Mouse (Mus musculus): Measurements from ENCODE around the gene Pak1. TPM values are rescaled to one million over a fixed set of nuclear protein-coding genes. Genes with fewer than 3 reads are reported as not detected.

Gene Pak1
- polyA plus RNA-seq, 1 experiment from 2014 or later = 28.8 TPM

GRCm38 (mm10) chr7:97788669-97789483 lies 535 bp downstream of the Pak1 start:
- under 1% methylated on average over 73 of the region's 84 CpGs for WGBS
- ATAC-seq = peak; percentile 73
- no peaks in the 10 kb centered on the region; the same call in 1 of the 2 replicates for H3K4me1 ChIP-seq (replicated peaks; ENCODE audit: control insufficient read depth, insufficient read depth, low read length)

GRCm38 (mm10) chr7:97790272-97790671 lies 1.9 kb downstream of the Pak1 start:
- peak overlapping the region; percentile 98; the same call in 1 of the 2 replicates for H3K4me2 ChIP-seq (replicated peaks; ENCODE audit: low read depth)
- 36% methylated on average over 2 of the region's 2 CpGs for WGBS
- H3K9me3 ChIP-seq (ENCODE audit: control insufficient read depth) = no peaks in the 10 kb centered on the region
- no peak for TF ChIP-seq CTCF (IDR thresholded peaks at IDR 0.05; ENCODE audit: low read depth)
- peak; percentile 49 for ATAC-seq
- H3K4me1 ChIP-seq (replicated peaks; ENCODE audit: control insufficient read depth, insufficient read depth, low read length) = no peaks in the 10 kb centered on the region; the same call in 1 of the 2 replicates
- H3K9ac ChIP-seq (ENCODE audit: low read depth, low read length) = no peak overlapping the region
- no peak overlapping the region for H3K4me3 ChIP-seq (ENCODE audit: low read depth, low read length)
- no peaks in the 10 kb centered on the region for H3K36me3 ChIP-seq (ENCODE audit: control insufficient read depth, insufficient read depth)
- H3K27ac ChIP-seq (ENCODE audit: low read depth, low read length) = no peak overlapping the region
- no peaks in the 10 kb centered on the region for H3K27me3 ChIP-seq (replicated peaks; ENCODE audit: control insufficient read depth, insufficient read depth, low read length)

More at GRCm38 (mm10) chr7:97788669-97789483, 535 bp downstream of the Pak1 start:
- Histone ChIP-seq H3K4me3 (ENCODE audit: low read depth, low read length) (peak overlapping the region; percentile 84), H3K27me3 (replicated peaks; ENCODE audit: control insufficient read depth, insufficient read depth, low read length) (no peaks in the 10 kb centered on the region), H3K36me3 (ENCODE audit: control insufficient read depth, insufficient read depth) (no peaks in the 10 kb centered on the region), H3K9ac (ENCODE audit: low read depth, low read length) (peak overlapping the region; percentile 81), H3K27ac (ENCODE audit: low read depth, low read length) (peak overlapping the region; percentile 95), H3K9me3 (ENCODE audit: control insufficient read depth) (no peaks in the 10 kb centered on the region), H3K4me2 (replicated peaks; ENCODE audit: low read depth) (peak overlapping the region; percentile 98)
- TF ChIP-seq CTCF (IDR thresholded peaks at IDR 0.05; ENCODE audit: low read depth) = no peak

- Histone ChIP-seq H3K36me3 (ENCODE audit: control insufficient read depth, insufficient read depth) (no peaks in the 10 kb centered on the region), H3K27ac (ENCODE audit: low read depth, low read length) (no peak overlapping the region), H3K9ac (ENCODE audit: low read depth, low read length) (no peak overlapping the region), H3K9me3 (ENCODE audit: control insufficient read depth) (no peaks in the 10 kb centered on the region), H3K4me3 (ENCODE audit: low read depth, low read length) (no peak overlapping the region), H3K27me3 (replicated peaks; ENCODE audit: control insufficient read depth, insufficient read depth, low read length) (no peaks in the 10 kb centered on the region), H3K4me2 (replicated peaks; ENCODE audit: low read depth) (no peak overlapping the region), H3K4me1 (replicated peaks; ENCODE audit: control insufficient read depth, insufficient read depth, low read length) (no peaks in the 10 kb centered on the region; the same call in 1 of the 2 replicates)
- no peak for TF ChIP-seq CTCF (IDR thresholded peaks at IDR 0.05; ENCODE audit: low read depth)
- 41% methylated on average over 2 of the region's 2 CpGs for WGBS
- ATAC-seq = no peak
These were observed 4.0 kb downstream of the Pak1 start for GRCm38 (mm10) chr7:97792324-97792723.

- Histone ChIP-seq H3K9me3 (ENCODE audit: control insufficient read depth) (no peaks in the 10 kb centered on the region), H3K27ac (ENCODE audit: low read depth, low read length) (no peak overlapping the region), H3K27me3 (replicated peaks; ENCODE audit: control insufficient read depth, insufficient read depth, low read length) (no peaks in the 10 kb centered on the region), H3K4me2 (replicated peaks; ENCODE audit: low read depth) (no peak overlapping the region), H3K4me3 (ENCODE audit: low read depth, low read length) (no peak overlapping the region), H3K36me3 (ENCODE audit: control insufficient read depth, insufficient read depth) (no peaks in the 10 kb centered on the region), H3K4me1 (replicated peaks; ENCODE audit: control insufficient read depth, insufficient read depth, low read length) (no peaks in the 10 kb centered on the region), H3K9ac (ENCODE audit: low read depth, low read length) (no peak overlapping the region)
- WGBS = 88% methylated on average over 2 of the region's 2 CpGs
- no peak for ATAC-seq
- TF ChIP-seq CTCF (IDR thresholded peaks at IDR 0.05; ENCODE audit: low read depth) = no peak
These were observed 14.8 kb downstream of the Pak1 start for GRCm38 (mm10) chr7:97803116-97803515.

- no peak overlapping the region for H3K4me3 ChIP-seq (ENCODE audit: low read depth, low read length)
- no peaks in the 10 kb centered on the region for H3K36me3 ChIP-seq (ENCODE audit: control insufficient read depth, insufficient read depth)
- ATAC-seq = no peak
- no peak for TF ChIP-seq CTCF (IDR thresholded peaks at IDR 0.05; ENCODE audit: low read depth)
- no peaks in the 10 kb centered on the region for H3K9me3 ChIP-seq (ENCODE audit: control insufficient read depth)
- WGBS = 77% methylated on average over 2 of the region's 2 CpGs
- H3K4me2 ChIP-seq (replicated peaks; ENCODE audit: low read depth) = no peak overlapping the region
- no peaks in the 10 kb centered on the region for H3K4me1 ChIP-seq (replicated peaks; ENCODE audit: control insufficient read depth, insufficient read depth, low read length)
- H3K27ac ChIP-seq (ENCODE audit: low read depth, low read length) = no peak overlapping the region
- no peak overlapping the region for H3K9ac ChIP-seq (ENCODE audit: low read depth, low read length)
- no peaks in the 10 kb centered on the region for H3K27me3 ChIP-seq (replicated peaks; ENCODE audit: control insufficient read depth, insufficient read depth, low read length)
These were observed 16.1 kb downstream of the Pak1 start for GRCm38 (mm10) chr7:97804245-97805066.

GRCm38 (mm10) chr7:97805067-97805365 lies 16.7 kb downstream of the Pak1 start:
- no peak overlapping the region for H3K4me2 ChIP-seq (replicated peaks; ENCODE audit: low read depth)
- H3K4me3 ChIP-seq (ENCODE audit: low read depth, low read length) = no peak overlapping the region
- WGBS = 86% methylated on average over 3 of the region's 3 CpGs
- H3K9me3 ChIP-seq (ENCODE audit: control insufficient read depth) = no peaks in the 10 kb centered on the region
- no peak for ATAC-seq
- TF ChIP-seq CTCF (IDR thresholded peaks at IDR 0.05; ENCODE audit: low read depth) = no peak
- H3K27me3 ChIP-seq (replicated peaks; ENCODE audit: control insufficient read depth, insufficient read depth, low read length) = no peaks in the 10 kb centered on the region
- H3K27ac ChIP-seq (ENCODE audit: low read depth, low read length) = no peak overlapping the region
- no peaks in the 10 kb centered on the region for H3K4me1 ChIP-seq (replicated peaks; ENCODE audit: control insufficient read depth, insufficient read depth, low read length)
- H3K9ac ChIP-seq (ENCODE audit: low read depth, low read length) = no peak overlapping the region
- H3K36me3 ChIP-seq (ENCODE audit: control insufficient read depth, insufficient read depth) = no peaks in the 10 kb centered on the region
